Mouse (Mus musculus) adrenal gland, adult 8-10 months (tissue): Measurements from ENCODE around the gene Rnase1. TPM values are rescaled to one million over a fixed set of nuclear protein-coding genes. Genes with fewer than 3 reads are reported as not detected.
A peak's percentile ranks its signal among the peaks of the same experiment; 100 is the strongest.

ENCODE experiments used
- DNase-seq: peaks from one replicate; pipeline ENCODE4 v3.0.0; 2022
- total RNA-seq, 4 experiments: library from RNA; stranded (reverse); gene quantifications; 2 replicates each; pipeline ENCODE4 v1.2.4; 2022

The Rnase1 gene
- total RNA-seq, 4 experiments from 2014 or later: 0.28 TPM; not detected in 3

GRCm38 (mm10) chr14:51140342-51140741, 6.2 kb downstream of the Rnase1 start:
- no peak for DNase-seq

- DNase-seq: no peak
Observed at GRCm38 (mm10) chr14:51132372-51132771, 14.2 kb downstream of the Rnase1 start.

GRCm38 (mm10) chr14:51131086-51131815, 15.3 kb downstream of the Rnase1 start:
- DNase-seq: no peak

- no peak for DNase-seq
Observed at GRCm38 (mm10) chr14:51130315-51130940, 16.2 kb downstream of the Rnase1 start.

- DNase-seq: no peak
Observed at GRCm38 (mm10) chr14:51129624-51129975, 17.0 kb downstream of the Rnase1 start.

GRCm38 (mm10) chr14:51128775-51129623, 17.6 kb downstream of the Rnase1 start:
- DNase-seq: no peak

GRCm38 (mm10) chr14:51127648-51128258, 18.8 kb downstream of the Rnase1 start:
- DNase-seq: no peak

- DNase-seq: no peak
Observed at GRCm38 (mm10) chr14:51125684-51126083, 20.9 kb downstream of the Rnase1 start.

- DNase-seq: no peak
Observed at GRCm38 (mm10) chr14:51113916-51114560, 32.5 kb downstream of the Rnase1 start, which contains the start of gene Eddm3b. Gene Eddm3b (plus strand): TSS chr14:51114426.

- no peak for DNase-seq
Observed at GRCm38 (mm10) chr14:51113476-51113875, 33.1 kb downstream of the Rnase1 start.

- DNase-seq: no peak
Observed at GRCm38 (mm10) chr14:51111966-51112365, 34.6 kb downstream of the Rnase1 start.

- no peak for DNase-seq
Observed at GRCm38 (mm10) chr14:51106449-51106967, 40.1 kb downstream of the Rnase1 start.

GRCm38 (mm10) chr14:51104366-51104765, 42.2 kb downstream of the Rnase1 start:
- DNase-seq: no peak

- peak; percentile 22 for DNase-seq
Observed at GRCm38 (mm10) chr14:51103217-51103616, 43.4 kb downstream of the Rnase1 start.

GRCm38 (mm10) chr14:51101284-51101683, 45.3 kb downstream of the Rnase1 start:
- no peak for DNase-seq

- DNase-seq: no peak
Observed at GRCm38 (mm10) chr14:51098921-51099320, 47.7 kb downstream of the Rnase1 start.

- peak; percentile 47 for DNase-seq
Observed at GRCm38 (mm10) chr14:51098300-51098699, 48.3 kb downstream of the Rnase1 start.

- no peak for DNase-seq
Observed at GRCm38 (mm10) chr14:51095736-51096524, 50.7 kb downstream of the Rnase1 start.
